Mouse (Mus musculus) kidney, adult 8-10 months (tissue): ENCODE data around the gene Dpp9.

ENCODE experiments used
- DNase-seq, 2 experiments: peaks; one replicate each; pipeline ENCODE4 v3.0.0; 2022

The Dpp9 gene

DNA sequence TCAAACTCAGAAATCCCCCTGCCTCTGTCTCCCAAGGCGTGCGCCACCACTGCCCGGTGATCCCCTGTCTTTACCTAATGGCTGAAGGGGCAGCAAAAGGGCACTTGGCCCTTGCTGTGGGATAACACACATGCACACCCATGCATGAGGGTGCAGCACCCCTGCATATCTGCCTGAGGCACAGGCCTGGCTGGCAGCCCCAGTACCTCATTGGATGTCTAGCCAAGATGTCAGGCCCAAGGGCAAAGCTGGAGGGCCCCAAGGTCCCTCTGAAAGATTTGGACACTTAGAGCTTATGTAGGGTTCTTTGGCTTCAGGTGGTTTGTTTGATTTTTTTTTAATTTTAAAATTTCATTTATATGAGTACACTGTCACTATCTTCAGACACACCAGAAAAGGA is 43.3 kb downstream of the Dpp9 start:
- DNase-seq = no peak

DNA sequence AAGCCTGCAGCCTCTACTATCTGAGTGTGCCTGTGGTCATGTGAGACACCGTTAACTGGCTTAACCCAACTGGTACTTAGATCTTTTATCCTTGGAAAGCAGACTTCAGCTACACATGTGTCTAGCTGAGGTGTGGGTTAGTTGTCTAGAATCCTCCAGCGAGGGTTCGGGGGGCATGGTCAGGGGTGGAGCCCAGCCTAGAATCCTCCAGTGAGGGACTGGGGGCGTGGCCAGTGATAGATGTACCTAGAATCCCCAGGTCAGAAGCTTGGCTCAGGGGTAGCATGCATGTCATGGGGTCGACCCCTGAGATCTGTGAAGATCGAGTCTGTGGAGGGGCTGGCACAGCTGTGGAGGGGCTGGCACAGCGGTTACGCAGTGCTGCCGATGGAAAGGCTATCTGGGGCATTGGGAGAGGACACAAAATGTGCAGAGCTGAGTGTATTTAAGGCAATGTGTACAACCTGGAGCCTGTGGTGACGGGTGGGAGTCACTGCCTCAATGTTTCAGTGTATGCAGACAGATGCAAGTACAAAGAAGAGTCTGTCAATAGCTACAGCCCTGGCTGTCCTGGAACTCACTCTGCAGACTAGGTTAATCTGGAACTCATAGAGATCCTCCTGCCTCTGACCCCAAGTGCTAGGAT is 45.2 kb downstream of the Dpp9 start:
- DNase-seq = no peak

DNA sequence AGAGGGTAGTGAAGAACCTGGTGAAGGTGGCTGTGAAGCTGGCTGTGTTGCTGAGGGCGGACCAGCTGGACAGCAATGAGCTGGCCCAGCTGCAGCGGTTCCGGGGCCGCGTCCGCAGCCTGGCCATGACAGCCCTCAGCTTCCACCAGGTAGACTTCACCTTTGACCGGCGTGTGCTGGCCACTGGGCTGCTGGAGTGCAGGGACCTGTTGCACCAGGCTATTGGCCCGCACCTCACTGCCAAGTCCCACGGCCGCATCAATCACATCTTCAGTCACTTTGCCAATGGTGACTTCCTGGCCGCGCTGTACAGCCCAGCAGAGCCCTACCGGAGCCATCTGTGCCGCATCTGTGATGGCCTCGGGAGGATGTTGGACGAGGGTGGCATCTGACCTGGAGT is 46.8 kb downstream of the Dpp9 start:
- DNase-seq = no peak

DNA sequence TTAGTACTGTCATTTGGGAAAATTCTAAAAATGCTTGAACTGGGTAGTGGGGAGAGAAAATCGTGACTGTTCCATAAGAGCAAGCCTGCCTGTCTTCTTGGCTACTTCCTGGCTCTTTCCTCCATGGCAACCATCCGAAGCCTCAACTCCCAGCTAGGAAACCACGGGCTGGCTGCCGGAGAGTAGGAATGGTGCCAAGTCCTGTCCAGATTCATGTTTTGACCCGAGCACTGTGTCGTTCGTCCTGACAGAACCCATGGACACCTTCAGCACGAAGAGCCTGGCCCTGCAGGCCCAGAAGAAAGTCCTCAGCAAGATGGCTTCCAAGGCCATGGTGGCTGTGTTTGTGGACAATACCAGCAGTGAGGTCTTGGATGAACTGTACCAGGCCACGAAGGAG is 47.2 kb downstream of the Dpp9 start:
- DNase-seq = no peak

DNA sequence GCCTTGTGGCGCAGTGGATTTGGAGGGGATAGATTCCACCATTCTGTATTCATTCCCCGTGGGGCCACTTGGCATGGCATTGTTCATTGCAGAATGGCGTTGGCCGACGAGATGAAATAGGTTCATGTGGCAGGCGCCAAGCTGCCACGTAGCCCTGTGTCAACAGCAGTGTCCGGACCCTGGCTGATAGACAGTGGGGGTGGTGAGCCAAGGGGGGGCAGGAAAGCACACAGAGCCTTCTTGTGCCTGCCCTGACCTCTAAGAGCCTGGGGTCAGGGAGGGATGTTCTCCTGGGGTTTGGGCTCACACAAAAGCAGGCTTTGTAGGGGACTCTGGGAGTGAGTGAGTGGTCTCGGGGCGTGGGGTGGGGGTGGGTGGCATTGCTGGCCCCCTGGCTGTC is 48.1 kb downstream of the Dpp9 start:
- DNase-seq = no peak

DNA sequence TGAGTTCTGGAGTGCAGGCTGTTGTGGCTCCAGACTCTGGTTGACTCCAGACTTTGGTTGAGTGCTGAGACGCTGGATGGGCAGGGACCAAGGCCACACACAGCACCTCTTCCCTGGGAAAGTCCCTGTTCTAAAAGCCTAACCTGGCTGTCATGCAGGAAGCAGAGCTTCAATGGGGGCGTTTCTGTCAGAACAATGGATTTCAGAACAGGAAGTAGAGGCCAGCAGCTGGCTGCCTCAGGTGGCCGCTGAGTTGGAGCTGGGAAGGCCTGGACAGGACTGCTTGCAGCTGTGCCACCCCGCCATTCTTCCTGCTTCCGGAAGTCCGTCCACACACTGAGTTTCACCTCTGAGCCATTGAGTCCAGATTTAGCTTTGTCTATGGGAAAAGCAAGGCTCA is 48.9 kb downstream of the Dpp9 start:
- DNase-seq = peak in 1 of 2 experiments; percentile 26

DNA sequence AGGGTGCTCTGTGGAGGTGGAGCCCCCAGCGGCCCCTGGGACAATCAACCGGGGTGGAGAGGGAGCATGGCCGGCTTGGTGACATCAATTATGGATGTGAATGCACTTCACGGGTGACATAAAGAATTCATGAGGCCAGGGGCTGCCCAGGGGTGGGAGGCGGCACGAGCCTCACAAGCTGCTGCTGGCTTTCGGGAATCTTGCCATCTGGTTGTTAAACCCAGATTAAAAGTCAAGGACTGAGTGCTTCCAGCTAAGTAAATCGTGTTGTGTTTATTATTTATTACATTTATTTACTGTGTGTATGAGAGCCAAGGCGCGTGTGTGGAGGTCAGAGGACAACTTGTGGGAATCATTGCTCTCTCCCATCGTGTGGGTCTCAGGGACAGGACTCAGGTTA is 53.0 kb downstream of the Dpp9 start:
- no peak for DNase-seq

DNA sequence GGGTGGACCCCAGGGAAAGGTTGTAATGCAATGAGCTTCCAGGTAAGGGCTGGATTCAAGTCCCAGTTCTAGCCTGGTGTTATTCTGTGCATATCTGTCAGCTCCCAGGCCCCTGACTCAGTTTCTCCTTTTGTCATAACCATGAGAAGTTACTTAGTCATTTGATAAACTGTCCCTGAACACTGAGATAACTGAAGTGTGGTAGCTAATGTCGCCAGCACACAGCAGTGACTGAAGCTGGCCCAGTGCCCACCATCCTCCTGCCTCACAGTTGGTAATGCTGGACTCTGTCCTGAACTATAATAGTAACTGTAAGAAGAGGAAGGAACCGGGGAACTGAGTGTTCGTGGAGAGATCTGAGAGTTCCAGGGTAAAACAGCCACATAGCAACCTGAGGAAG is 54.2 kb downstream of the Dpp9 start:
- DNase-seq = no peak

DNA sequence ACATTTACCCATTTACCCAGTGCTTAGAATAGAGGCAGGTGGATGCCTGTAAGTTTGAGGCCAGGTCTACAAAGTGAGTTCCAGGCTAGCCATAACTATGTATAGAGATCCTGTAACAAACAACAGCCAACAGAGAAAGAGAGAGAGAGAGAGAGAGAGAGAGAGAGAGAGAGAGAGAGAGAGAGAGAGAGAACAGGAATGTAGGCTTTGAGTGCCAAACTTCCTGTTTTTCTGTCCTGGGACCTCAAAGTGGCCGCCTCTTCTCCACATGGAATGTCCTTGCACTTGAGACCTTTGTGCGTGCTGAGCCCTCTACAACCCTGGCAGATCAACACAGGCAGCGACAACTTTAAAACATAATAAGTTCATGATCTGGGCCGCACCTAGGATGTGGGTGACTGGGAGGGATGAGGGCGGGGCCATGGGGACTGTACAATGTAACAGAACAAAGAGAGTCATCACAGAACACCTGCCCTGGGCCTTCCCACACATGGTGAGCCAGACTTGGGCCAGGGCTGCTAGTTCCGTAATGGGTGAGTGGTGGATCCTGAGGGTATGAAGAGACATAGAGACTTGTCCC is 55.1 kb downstream of the Dpp9 start:
- no peak for DNase-seq

DNA sequence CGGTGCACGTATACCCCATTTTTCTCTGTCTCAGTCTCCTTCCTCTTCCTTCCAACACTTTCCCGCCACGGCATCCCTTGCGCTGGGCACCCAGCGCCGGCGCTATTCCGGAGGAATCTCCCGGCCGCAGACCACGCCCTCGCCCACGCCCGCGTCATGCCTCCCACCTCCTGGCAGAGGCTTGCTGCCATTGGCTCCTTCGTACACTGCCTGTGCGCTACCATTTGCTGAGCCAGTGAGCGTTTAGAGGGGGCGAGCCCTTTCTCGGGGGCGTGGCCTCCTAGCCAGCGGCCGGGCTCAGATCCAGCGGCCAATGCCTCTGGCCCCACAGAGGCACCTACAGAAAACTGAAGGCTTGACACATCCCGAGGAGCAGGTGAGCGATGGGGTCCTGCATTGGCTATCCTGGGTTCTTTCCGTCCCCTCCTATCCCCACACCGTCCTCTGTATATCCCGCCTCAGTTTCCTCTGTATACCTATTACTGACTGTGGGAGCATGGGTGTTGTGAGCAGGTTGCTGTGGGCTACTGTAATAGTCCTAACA is 56.4 kb downstream of the Dpp9 start, which contains the start of gene Tnfaip8l1:
TSS of gene Tnfaip8l1 (plus strand) at position 247 of the 544 bp plus-strand sequence.
- peak; percentile 95 for DNase-seq

DNA sequence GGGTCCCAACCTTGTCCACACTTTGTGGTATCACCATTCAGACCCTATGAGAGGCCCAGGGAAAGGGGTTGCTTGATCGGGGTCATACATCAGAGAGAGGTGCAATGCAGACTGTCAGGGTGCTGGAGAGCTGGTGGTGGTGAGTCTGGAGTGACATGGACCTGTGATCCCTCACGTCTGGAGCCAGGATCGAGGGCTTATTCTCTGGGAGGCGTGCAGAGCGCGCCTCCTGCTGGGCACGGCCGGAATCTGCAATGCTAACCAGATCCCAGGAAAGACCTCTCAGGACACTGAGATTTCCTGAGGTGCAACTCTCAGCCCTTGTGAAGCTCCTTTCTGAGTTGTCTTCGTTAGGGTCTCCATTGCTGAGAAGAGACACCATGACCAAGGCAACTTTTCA is 59.0 kb downstream of the Dpp9 start:
- peak; percentile 49 to 76 for DNase-seq

DNA sequence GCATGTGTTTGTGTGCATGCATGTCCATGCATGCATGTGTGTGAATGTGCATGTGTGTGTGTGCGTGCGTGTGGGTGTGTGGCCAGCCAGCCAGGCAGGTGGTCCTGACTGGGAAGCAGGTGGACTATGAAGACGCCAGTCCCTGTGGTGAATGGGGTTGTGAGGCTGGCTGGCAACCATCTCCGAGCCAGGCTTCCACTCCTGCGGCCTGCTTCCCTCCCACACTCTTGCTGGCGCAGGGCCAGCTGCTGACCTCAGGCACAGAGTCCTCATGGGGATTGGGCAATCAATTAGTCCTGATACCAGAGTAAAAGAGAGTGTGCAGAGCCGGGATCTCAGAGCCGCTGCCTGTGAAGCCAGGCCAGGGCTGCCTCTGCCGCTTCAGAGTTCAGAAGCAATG is 65.1 kb downstream of the Dpp9 start:
- no peak for DNase-seq

DNA sequence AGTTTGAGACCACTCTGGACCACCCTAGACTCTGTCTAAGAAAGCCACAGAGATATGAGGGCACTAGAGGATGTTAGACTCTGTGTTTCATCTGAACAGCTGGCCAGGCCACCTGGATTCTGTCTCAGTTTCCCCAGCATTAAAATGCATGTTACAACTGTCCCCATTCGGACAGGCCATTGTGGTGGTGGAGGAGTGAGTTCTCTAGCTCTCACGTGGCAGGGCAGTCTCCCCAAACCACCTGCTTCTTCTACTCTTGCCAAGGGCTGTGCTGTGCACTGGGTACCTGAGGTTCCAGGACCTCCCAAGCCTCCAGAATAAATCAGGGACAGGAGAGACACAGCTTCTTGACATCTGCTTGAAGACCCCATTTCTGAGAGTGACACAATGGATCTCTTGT is 68.8 kb downstream of the Dpp9 start:
- DNase-seq = no peak

DNA sequence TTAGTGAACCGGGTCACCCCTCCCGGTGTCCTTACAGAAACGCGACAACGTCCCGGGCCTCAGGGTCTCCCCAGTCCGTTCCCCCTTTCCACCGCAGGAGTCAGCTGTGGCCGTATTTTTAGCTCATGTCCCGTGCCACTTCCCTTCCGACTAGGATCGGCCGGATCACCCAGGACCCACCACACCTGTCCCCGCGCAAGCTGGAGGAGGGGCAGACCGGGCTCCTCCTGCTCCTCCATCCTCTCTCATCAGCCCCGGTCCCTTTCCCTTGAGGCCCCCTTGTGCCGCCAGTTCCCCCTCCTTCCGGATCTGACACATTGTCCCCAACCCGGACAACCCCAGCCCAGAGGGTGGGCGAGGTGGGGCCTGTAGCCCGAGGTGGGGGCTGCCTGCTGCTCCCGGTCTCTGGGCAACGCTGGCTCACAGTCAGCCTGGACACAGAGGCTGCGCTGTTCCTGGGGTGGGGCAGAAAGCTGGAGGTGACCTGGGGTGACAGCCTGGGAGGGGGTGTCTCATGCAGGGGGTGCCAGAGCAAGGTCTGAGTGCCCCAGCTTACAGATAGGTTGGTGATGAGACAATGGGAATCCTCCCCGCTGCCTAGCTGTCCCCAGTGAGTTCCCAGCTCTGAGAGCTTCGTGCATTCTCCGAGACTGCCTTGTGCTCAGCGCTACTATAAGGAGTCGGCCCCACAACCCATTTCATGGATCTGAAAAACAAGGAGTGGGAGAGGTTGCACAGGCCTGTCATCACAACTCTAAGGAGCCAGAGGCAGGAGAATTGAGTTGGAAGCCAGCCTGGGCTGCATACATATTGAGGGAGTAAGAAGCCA is 69.7 kb downstream of the Dpp9 start:
- no peak for DNase-seq

DNA sequence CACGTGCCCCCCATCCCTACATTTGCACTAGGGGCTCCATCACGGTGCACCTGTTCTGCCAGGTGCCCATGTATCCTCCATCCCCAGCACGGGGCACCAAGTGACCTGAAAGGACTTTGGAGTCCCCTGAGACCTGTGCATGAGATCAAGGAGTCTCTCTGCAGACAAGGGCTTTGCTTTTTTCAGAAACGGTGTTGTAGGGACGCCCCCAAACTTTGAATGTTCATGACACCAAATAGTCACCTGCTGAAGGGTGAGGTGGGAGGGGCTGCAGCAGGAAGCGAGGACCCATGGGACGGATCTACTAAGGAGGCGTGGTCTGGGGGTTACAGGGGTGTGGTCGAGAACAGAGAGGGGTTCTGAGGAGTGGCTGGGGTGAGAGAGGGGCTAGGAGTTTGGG is 70.4 kb downstream of the Dpp9 start:
- DNase-seq = no peak

DNA sequence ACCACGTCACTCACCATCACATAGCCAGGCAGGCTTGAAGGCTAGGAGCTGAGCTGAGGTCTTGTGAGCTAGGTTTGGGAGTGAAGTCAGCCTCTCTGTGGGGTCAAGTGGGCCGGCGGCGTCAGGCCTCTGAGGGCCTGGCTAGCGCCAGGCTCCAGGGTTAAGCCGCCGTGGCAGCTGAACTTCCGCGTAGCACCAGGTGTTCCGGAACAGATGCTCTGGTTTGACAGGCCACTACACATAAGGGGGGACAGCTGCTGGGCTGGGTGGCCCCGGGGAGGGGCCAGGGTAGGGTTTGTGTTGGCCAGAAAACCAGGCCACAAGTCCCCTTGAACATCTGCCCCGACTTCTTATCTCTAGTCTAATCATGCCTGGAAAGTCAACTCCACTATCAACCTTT is 71.3 kb downstream of the Dpp9 start:
- DNase-seq = no peak

DNA sequence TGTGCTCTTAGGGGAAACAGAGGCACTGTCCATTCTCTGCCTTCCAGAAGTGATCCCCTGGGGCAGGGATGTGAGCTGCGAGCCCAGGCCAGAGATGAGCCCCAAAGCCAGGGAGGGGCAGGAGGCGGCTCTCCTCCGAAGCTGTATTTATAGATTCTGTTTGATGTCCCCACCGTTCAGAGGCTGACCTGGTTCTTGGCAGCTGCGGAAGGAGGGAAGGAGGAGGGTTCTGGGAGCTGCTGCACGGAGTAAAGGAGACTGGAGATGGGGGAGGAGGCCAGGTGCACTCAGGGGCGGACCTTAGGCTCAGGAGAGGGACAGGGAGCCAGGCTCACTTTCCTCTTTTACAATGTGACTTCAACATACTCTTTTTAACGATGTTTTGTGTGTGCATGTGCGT is 72.6 kb downstream of the Dpp9 start:
- no peak for DNase-seq

DNA sequence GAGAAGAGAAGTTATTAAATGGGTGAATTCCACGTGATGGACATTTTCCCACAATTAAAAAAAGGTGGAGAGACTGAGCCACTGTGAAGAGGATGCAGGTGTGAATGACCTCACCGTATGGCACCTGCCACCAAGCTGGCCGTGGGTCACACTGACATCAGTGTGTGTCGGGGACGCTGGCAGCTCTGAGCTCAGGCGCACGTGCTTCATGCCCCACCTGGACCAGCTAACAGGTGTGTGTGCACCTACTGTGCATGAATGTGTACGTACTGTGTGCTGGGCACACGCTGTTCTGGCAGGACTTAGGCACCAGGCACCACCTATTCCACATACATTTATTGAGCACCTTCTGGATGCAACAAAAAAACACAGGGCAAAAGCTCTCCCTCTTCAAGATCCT is 74.2 kb downstream of the Dpp9 start:
- no peak for DNase-seq

DNA sequence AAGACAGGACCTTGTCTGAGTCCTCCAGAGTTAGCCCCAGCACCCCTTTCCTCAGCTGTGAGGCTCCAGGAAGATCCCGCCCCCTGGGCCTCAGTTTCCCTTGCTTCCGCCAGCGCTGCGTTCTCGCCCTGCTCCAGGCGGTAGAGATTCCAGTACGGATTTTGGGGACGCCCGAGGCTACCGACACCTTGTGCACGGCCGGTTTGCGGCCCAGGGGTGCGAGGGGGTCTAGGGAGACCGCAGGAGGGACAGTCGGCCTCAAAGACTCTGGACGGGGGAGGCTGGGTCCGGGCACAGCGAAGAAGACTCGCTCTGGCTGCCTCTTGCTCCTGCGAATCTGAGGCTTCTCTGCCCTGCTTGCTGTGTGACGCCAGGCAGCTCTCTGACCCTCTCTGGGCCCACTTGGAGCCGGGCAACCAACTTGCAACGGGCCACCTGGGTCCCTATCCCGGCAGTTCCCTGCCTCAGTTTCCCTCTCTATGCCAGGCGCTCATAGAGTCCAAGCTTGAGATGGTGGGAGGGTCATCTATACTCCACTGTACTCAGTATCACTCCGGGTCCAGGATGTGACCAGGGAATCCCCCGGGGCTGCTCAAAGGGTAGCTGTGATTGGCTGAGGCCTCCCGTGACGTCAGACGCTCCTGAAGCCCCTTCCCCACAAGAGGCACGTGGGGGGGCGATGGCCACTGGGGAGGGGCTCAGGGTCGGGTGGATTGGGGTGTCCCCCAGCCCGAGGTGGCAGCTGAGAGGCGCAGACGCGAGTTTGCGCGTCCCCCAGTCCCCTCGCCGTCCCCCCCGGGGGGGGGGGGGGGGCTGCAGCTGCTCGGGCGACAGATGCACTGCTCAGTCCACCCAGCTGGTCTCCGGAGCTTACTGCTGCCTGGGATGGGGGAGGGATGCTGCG is 76.8 kb downstream of the Dpp9 start:
- no peak for DNase-seq

DNA sequence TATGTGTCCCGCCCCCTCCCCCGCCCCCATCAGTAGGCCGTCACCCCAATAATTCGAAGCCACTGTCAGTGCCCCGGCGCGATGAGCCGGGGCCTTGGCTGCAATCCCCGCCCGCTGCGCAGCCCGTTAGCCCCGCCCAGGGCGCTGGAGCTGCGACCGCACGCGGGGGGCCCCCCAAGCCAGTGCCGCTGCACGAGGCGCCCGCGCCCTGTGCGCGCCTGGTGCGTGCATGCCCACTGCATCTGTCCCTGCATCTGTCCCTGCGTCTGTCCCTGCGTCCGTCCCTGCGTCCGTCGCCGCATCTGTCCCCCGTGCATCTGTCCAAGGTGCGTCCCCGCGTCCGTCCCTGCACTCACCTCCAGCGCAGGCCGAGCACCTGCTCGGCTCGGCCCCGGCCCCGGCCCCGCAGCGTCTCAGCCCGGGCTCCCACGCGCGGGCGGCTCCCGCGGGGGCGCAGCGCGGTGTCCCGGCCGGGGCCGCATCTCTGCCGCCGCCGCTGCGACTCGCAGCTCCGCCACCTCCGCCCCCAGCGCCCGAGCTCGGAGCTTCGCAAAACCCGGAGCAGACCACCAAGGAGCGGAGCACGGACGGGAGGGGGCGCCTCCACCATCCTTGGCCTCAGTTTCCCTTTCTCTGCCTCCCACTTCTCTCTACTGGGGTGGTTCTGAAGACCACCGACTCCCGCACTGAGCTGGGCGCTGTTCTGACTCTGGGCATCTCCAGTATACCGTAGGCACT is 78.7 kb downstream of the Dpp9 start, which contains the start of gene Sema6b:
TSS of gene Sema6b (minus strand) at position 486 of the 738 bp plus-strand sequence.
- DNase-seq = no peak

DNA sequence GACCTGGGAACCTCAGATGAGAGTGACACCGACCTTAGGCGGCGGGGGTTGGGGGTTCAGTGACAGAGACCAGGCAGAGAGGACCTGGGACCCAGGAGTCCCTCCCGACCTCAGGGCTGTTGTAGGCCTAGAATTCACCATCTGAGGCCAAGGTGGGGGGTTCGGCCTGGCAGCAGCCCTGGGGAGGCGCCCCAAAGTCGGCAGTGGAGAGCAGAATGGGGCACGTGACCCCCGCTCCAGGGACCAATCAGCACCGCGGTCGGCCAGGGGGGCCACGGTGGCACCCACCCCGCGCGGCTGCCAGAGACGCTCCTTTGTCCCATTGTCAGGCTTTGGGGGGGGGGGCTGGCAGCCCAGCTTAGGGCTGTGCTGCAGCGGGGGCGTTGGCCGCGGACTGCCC is 79.3 kb downstream of the Dpp9 start:
- DNase-seq = no peak
